18 mouse cellular contexts compared by ENCODE assay signal in genomic region chr11:61469317-61469917, GRCm38 (mm10). TPM values are rescaled to one million over a fixed set of nuclear protein-coding genes. Genes with fewer than 3 reads are reported as not detected.
DNase-seq lines count a peak whose midpoint lies in the region; ATAC-seq and TF ChIP-seq lines count a peak whose summit lies in the region.
"Had no signal": no experiment of that assay in that cellular context is flagged by ENCODE, and none has a peak within 500 bp of the region (broad histone marks: within the 10 kb centered on the region; RNA-seq: fewer than 3 reads in every experiment).

No protein-coding gene starts in this region.

- H3K27me3 ChIP-seq in cerebellum, adult 2 months (ENCODE audit: control insufficient read depth, insufficient read depth, low read length), result no peaks in the 10 kb centered on the region
- H3K27me3 ChIP-seq in liver, adult 2 months (ENCODE audit: control insufficient read depth, insufficient read depth, low read length), result no peaks in the 10 kb centered on the region
- H3K27me3 ChIP-seq in forebrain, embryonic 15.5 days, result no peaks in the 10 kb centered on the region
- H3K27me3 ChIP-seq: neural tube, embryonic 13.5 days had no signal

- TF ChIP-seq CTCF in cerebellum, adult 2 months (IDR thresholded peaks at IDR 0.05; ENCODE audit: borderline replicate concordance, insufficient read depth, low read depth, low read length), result no peak
- no peak for TF ChIP-seq CTCF in liver, adult 2 months (IDR thresholded peaks at IDR 0.05; ENCODE audit: low read depth, low read length)

- WGBS in cerebellum, adult 2 months, result 45% methylated on average over 7 of the region's 7 CpGs
- 45% methylated on average over 7 of the region's 7 CpGs for WGBS in liver, adult 2 months
- 71% methylated on average over 7 of the region's 7 CpGs for WGBS in forebrain, embryonic 15.5 days

- peaks cover 35% of the 10 kb centered on the region for H3K4me1 ChIP-seq in cerebellum, adult 2 months (ENCODE audit: control insufficient read depth, insufficient read depth, low read length)
- no peaks in the 10 kb centered on the region for H3K4me1 ChIP-seq in liver, adult 2 months (ENCODE audit: control insufficient read depth, insufficient read depth, low read length)
- H3K4me1 ChIP-seq in forebrain, embryonic 15.5 days, result peaks cover 5% of the 10 kb centered on the region; the same call in 1 of the 2 replicates
- H3K4me1 ChIP-seq: neural tube, embryonic 13.5 days had no signal

- H3K79me2 ChIP-seq in liver, adult 2 months (ENCODE audit: control insufficient read depth, insufficient read depth, low read length), result no peaks in the 10 kb centered on the region

- TF ChIP-seq POLR2A in cerebellum, adult 2 months (IDR thresholded peaks at IDR 0.05; ENCODE audit: borderline replicate concordance, insufficient read depth, low read length), result no peak
- no peak for TF ChIP-seq POLR2A in liver, adult 2 months (IDR thresholded peaks at IDR 0.05; ENCODE audit: extremely low read depth, insufficient read depth, low read length)

- no peak overlapping the region for H3K4me2 ChIP-seq in forebrain, embryonic 15.5 days (replicated peaks)
- H3K4me2 ChIP-seq: hindbrain, embryonic 14.5 days; neural tube, embryonic 13.5 days had no signal

- ATAC-seq in common myeloid progenitor, adult 5-6 weeks (replicated peaks; ENCODE audit: low read depth, poor library complexity, severe bottlenecking), result peak; percentile 62
- ATAC-seq in forebrain, embryonic 15.5 days (replicated peaks), result no peak
- ATAC-seq: forebrain, embryonic 16.5 days had no signal

- H3K36me3 ChIP-seq in liver, adult 2 months (ENCODE audit: control insufficient read depth, insufficient read depth, low read length), result no peaks in the 10 kb centered on the region
- H3K36me3 ChIP-seq in forebrain, embryonic 15.5 days, result no peaks in the 10 kb centered on the region
- H3K36me3 ChIP-seq: neural tube, embryonic 13.5 days had no signal

- peak overlapping the region; percentile 98 for H3K27ac ChIP-seq in cerebellum, adult 2 months (ENCODE audit: insufficient read depth, low read length)
- no peak overlapping the region; the same call in 1 of the 2 replicates for H3K27ac ChIP-seq in liver, adult 2 months (replicated peaks; ENCODE audit: insufficient read depth, low read depth, low read length)
- H3K27ac ChIP-seq in forebrain, embryonic 15.5 days (replicated peaks), result no peak overlapping the region
- H3K27ac ChIP-seq: gastrocnemius, adult 2 months; hindbrain, embryonic 14.5 days; kidney, postnatal 0 days; liver, embryonic 14.5 days; neural tube, embryonic 13.5 days had no signal

- H3K9ac ChIP-seq in liver, adult 2 months (ENCODE audit: low read depth, low read length), result no peak overlapping the region
- H3K9ac ChIP-seq in forebrain, embryonic 15.5 days (replicated peaks), result no peak overlapping the region
- H3K9ac ChIP-seq: hindbrain, embryonic 14.5 days; liver, embryonic 14.5 days; neural tube, embryonic 13.5 days had no signal

- peak in 1 of 2 experiments; percentile 55 for DNase-seq in cerebellum, adult 2 months
- DNase-seq in cerebellum, postnatal 4 days (ENCODE audit: low spot score in 2 of 2), result no peak
- DNase-seq in liver, adult 2 months (ENCODE audit: extremely low read depth, low read depth, low spot score), result peak; percentile 26
- DNase-seq in liver, result no peak
- DNase-seq in monocyte, adult 2 months (ENCODE audit: low read depth in 1 of 2, low spot score in 2 of 2), result peak; percentile 57 to 64
- no peak for DNase-seq in gastrocnemius, postnatal 10 days
- DNase-seq: gastrocnemius, adult 2 months; kidney, adult 11 months; right cerebral cortex, postnatal 25 days; thymus, postnatal 25 days had no signal

- no peak overlapping the region for H3K4me3 ChIP-seq in cerebellum, adult 2 months (replicated peaks; ENCODE audit: insufficient read depth, low read depth, low read length)
- H3K4me3 ChIP-seq in liver, adult 2 months (ENCODE audit: insufficient read depth, low read depth, low read length), result no peak overlapping the region
- no peak overlapping the region for H3K4me3 ChIP-seq in forebrain, embryonic 15.5 days
- H3K4me3 ChIP-seq: gastrocnemius, adult 2 months; neural tube, embryonic 13.5 days had no signal

- no peaks in the 10 kb centered on the region for H3K9me3 ChIP-seq in forebrain, embryonic 15.5 days
- H3K9me3 ChIP-seq: neural tube, embryonic 13.5 days had no signal

RNA-seq across cellular contexts. Expression of gene Rnf112, which starts 15.5 kb away (rescaled TPM):
- polyA plus RNA-seq in cerebellum, adult 2 months (2012; rRNA removed), result 538 and 626 TPM in 2 replicates
- not detected in 2 replicates for total RNA-seq in liver, adult 2 months (2014; rRNA removed)
- not detected in 2 replicates for polyA plus RNA-seq in liver, adult 2 months (2012; rRNA removed)
- not detected in 2 replicates for total RNA-seq in common myeloid progenitor, adult 5-6 weeks (2017)
- total RNA-seq in gastrocnemius, postnatal 10 days (2021), result 1 to 10 TPM; 2.0 to 2.6 TPM
- polyA plus RNA-seq in forebrain, embryonic 15.5 days (2015; fragmentation: Nextera tagmentation; extraction: Ambion mirVana), result 22.4 and 24.2 TPM in 2 replicates
- total RNA-seq: megakaryocyte-erythroid progenitor cell, adult 5-6 weeks had no signal

RNA-seq across cellular contexts. Expression of gene Mfap4, which starts 15.8 kb away (rescaled TPM):
- 1.9 and 3.5 TPM in 2 replicates for polyA plus RNA-seq in cerebellum, adult 2 months (2012; rRNA removed)
- 0.28 and 0.81 TPM in 2 replicates for total RNA-seq in liver, adult 2 months (2014; rRNA removed)
- 4.2 and 6.5 TPM in 2 replicates for polyA plus RNA-seq in liver, adult 2 months (2012; rRNA removed)
- total RNA-seq in common myeloid progenitor, adult 5-6 weeks (2017), result not detected in 2 replicates
- 100 to 1,000 TPM; 245 to 288 TPM for total RNA-seq in gastrocnemius, postnatal 10 days (2021)
- 50.5 and 59.5 TPM in 2 replicates for polyA plus RNA-seq in forebrain, embryonic 15.5 days (2015; fragmentation: Nextera tagmentation; extraction: Ambion mirVana)
- total RNA-seq: megakaryocyte-erythroid progenitor cell, adult 5-6 weeks had no signal

RNA-seq across cellular contexts. Expression of gene Mapk7, which starts 24.8 kb away (rescaled TPM):
- 47.8 and 55.8 TPM in 2 replicates for polyA plus RNA-seq in cerebellum, adult 2 months (2012; rRNA removed)
- total RNA-seq in liver, adult 2 months (2014; rRNA removed), result 1.2 and 1.4 TPM in 2 replicates
- 1.7 and 4.7 TPM in 2 replicates for polyA plus RNA-seq in liver, adult 2 months (2012; rRNA removed)
- total RNA-seq in common myeloid progenitor, adult 5-6 weeks (2017), result 16.7 and 20.3 TPM in 2 replicates
- 10 to 100 TPM in 1 of 2 experiments, 1 to 10 TPM in 1; 8.4 to 12.9 TPM for total RNA-seq in gastrocnemius, postnatal 10 days (2021)
- 109 and 117 TPM in 2 replicates for polyA plus RNA-seq in forebrain, embryonic 15.5 days (2015; fragmentation: Nextera tagmentation; extraction: Ambion mirVana)

RNA-seq across cellular contexts. Expression of gene B9d1, which starts 35.5 kb away (rescaled TPM):
- 36.2 and 40.7 TPM in 2 replicates for polyA plus RNA-seq in cerebellum, adult 2 months (2012; rRNA removed)
- 1.1 and 1.7 TPM in 2 replicates for total RNA-seq in liver, adult 2 months (2014; rRNA removed)
- 1.7 and 2.2 TPM in 2 replicates for polyA plus RNA-seq in liver, adult 2 months (2012; rRNA removed)
- total RNA-seq in common myeloid progenitor, adult 5-6 weeks (2017), result 1.3 and 3.1 TPM in 2 replicates
- 1 to 10 TPM; 5.9 to 9.7 TPM for total RNA-seq in gastrocnemius, postnatal 10 days (2021)
- polyA plus RNA-seq in forebrain, embryonic 15.5 days (2015; fragmentation: Nextera tagmentation; extraction: Ambion mirVana), result 38.8 and 42.8 TPM in 2 replicates

Comparison
In these comparisons a context has a peak if more than half of its experiments do, and no peak if none do; other contexts are left out.
1. DNase-seq: peak in liver, adult 2 months (single experiment) and monocyte, adult 2 months (2 of 2); none in cerebellum, postnatal 4 days (0 of 2), liver (single experiment) and gastrocnemius, postnatal 10 days (single experiment).
2. RNA of gene Mfap4, which starts 15.8 kb away (total RNA-seq): 245 to 288 TPM in gastrocnemius, postnatal 10 days; 0.28 to 0.81 TPM in liver, adult 2 months and not detected in common myeloid progenitor, adult 5-6 weeks; every median in the first group is over 100 times any median in the second.